Mouse (Mus musculus): ENCODE results near the gene 4930435E12Rik.
"Not testable (repeated sequence)": the region's sequence is repeated elsewhere in the genome, so short reads cannot be mapped to it uniquely, and the experiment has no call there.

The 4930435E12Rik gene

DNA sequence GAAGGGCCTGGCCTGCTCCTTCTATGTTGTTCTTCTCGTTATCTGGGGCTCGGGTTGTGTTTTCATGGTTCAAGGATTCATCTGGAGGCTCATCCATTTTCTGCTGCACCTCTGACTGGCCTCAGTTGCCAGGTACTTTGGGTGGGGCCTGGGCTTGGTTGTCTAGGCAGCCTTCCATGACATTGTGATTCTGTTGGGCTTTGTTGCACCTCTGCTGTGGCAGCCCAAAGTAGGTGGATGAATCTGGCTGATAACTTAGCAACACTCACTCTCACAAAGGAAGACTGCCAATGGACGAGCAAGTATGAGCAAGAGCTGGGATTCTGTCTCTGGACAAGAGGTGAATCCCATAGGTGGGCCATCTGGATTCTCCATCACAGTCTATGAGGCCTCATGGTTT, at the start of gene 4930435E12Rik:
4930435E12Rik (minus strand) TSS at position 101 of the 400 bp plus-strand sequence.
- DNase-seq: no peak

- DNase-seq: no peak
Observed at GRCm38 (mm10) chr16:38874481-38874880, 45.9 kb upstream of the 4930435E12Rik start.

DNA sequence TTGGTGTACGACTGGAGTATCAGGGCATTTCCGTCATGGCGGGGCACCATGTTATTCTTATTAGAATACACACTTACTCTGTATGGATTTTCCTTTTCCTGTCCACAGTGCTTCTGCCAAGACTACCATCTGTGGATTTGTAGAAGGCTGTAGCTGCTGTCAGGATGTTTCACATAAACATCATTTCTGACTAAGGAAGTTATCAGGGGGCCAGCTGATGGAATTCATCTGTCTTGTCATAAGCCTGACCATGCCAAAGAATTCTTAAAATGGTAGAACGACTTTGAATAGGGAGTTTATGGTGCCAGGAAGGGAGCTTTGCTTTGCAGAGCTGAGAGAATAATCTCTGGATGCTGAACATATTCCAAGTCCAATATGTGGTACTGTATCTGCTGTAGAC, 44.7 kb upstream of the 4930435E12Rik start:
- no peak for DNase-seq

- no peak for DNase-seq
Observed at GRCm38 (mm10) chr16:38864358-38864757, 35.8 kb upstream of the 4930435E12Rik start.

- no peak for DNase-seq
Observed at GRCm38 (mm10) chr16:38860548-38860947, 32.0 kb upstream of the 4930435E12Rik start.

GRCm38 (mm10) chr16:38858120-38858749, 29.7 kb upstream of the 4930435E12Rik start:
- DNase-seq: no peak

DNA sequence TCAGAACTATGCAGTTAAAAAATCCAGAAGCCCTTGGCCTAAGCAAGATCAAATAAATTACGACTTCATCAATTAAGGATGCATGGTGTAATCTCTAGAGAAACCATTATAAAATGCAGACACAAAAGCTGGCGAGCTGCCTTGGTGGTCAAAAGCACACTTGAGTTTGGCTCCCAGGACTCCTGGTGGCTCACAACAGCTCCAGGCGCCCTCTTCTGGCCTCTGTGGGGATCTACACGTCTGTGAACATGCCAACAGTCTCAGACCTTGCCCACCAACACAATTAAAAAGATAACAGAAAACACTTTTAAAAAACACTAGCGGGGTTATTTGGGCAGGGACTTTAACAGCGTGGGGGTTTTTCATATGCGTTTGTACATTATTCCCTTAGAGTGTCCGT, 16.0 kb downstream of the 4930435E12Rik start:
- DNase-seq: peak; percentile 59

- DNase-seq: no peak
Observed at GRCm38 (mm10) chr16:38810196-38810595, 18.4 kb downstream of the 4930435E12Rik start.

DNA sequence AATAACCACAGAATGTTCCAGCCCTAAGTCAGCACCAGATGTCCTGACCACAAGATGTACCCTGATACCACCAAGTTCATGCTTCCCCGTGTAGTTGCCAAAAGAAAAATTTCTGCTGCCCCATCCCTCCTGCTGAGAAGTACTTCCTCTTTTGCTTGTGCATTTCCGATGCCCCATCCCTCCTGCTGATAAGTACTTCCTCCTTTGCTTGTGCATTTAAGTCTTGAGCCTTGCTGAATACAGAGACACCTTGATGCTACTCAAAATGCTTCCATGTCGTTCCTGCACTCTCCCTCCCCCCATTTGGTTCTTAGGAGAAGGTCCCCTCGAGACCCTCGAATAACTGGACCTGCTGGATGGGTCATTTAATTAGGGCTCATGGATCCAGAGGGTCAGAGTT, 20.8 kb downstream of the 4930435E12Rik start:
- DNase-seq: not testable (repeated sequence)

- DNase-seq: peak; percentile 12
Observed at GRCm38 (mm10) chr16:38800091-38800490, 28.5 kb downstream of the 4930435E12Rik start, which contains the start of gene Upk1b. Gene Upk1b, minus strand, starts transcription at chr16:38800328.

DNA sequence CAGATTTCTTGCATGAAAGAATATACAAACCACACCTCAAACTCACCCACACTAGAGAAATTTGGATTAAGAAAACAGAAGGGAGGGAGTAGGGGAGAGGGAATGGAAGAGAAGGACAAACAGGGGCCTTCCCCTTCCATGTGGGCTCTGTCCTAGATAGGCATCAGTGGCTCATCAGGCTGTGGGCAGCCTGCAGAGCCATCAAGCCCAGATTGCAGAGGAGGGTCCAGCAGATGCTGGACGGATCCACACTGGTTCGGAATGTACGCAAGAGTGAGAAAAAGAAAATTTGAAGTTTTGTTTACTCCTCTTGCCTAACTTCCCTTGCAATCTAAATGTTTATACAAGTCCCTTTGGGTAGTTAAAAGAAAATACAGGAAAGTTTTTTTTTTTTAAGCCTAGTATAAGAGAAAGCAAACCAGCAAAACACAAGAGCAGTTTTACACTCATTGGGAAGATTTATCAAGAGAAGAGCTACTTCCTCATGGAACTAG, 29.5 kb downstream of the 4930435E12Rik start:
- DNase-seq: no peak

DNA sequence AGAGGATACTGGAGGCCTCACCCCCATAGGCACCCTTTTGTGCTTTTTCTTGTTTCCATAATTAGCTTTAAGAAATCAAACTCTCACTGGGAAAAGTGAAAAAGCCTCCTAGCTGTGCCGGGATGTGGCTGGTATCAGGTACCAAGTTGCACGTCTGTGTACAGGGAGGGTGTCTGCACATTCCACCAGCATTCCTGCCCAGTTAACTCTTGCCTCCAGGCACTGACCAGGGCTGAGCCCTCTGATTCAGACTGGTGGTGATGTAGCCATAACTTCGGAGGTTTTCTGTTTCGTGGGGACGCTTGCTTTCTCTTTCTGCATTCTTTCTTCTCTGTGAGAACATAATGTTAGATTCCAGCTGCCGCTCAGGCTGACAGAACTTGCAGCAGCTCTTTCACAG, 35.4 kb downstream of the 4930435E12Rik start:
- no peak for DNase-seq

DNA sequence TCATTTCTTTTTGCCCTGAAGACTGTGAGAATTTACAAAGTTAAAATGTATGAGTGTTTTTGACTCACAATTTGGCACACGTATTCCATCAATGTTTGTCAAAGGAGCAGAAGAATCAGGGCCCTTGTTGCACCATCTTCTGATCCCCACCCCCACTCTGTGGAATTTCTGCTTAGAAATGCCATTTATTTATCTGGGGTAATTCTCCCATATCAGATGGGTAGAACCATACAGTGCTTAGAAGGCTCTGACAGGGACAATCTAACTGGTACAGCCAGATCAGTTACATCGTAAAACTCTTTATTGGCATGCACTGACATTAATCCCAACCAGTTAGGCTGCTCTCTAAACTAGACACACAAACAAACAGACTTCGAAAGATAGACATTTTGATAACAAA, 38.6 kb downstream of the 4930435E12Rik start:
- no peak for DNase-seq

GRCm38 (mm10) chr16:38789016-38789415, 39.5 kb downstream of the 4930435E12Rik start:
- no peak for DNase-seq

- DNase-seq: no peak
Observed at GRCm38 (mm10) chr16:38785301-38785700, 43.2 kb downstream of the 4930435E12Rik start.

DNA sequence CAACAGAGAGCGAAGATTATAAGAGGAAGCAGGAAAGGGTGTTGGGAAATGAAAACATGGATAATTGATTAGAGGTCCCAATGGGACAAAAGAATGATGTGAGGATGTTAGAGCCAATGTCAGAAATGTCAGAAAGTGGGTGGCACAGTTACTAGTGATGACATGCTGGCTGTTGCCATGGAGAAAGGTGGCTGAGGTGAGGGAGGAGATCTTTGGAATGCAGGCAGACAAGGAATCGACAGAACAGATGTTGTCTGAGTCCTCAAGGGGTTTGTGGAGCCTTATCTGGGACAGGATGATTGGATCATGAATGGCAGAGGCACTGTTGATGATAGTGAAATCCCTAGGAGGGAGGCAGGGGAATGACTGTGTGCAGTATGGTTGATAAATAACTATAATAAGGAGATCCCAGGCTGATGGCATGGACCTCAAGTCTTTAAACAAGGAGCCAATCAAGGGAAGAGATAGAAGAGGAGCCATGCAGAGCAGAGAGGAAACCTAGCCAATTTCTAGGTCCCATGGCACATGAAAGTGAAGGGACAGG, 46.0 kb downstream of the 4930435E12Rik start:
- DNase-seq: no peak

DNA sequence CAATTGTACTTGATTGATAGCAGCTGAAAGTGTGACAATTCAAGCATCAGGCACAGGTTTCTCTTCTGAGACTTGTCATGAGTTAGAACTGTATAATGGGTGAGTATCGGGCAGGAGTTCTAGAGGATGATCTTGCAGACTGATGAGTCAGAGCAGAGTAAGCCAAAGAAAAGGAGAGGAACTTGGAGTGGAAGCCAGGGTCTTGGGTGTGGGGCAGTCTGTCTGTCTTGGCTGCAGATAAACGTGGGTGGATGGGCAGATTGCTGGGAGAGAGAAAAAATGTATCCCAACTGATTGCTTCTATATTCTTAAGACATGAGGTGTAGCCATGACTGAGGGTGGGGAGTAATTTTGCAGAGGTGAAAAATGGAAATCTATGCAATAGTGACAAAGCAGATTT, 46.6 kb downstream of the 4930435E12Rik start:
- DNase-seq: no peak

GRCm38 (mm10) chr16:38780960-38781572, 47.5 kb downstream of the 4930435E12Rik start:
- DNase-seq: no peak

- DNase-seq: no peak
Observed at GRCm38 (mm10) chr16:38776342-38776741, 52.2 kb downstream of the 4930435E12Rik start.

DNA sequence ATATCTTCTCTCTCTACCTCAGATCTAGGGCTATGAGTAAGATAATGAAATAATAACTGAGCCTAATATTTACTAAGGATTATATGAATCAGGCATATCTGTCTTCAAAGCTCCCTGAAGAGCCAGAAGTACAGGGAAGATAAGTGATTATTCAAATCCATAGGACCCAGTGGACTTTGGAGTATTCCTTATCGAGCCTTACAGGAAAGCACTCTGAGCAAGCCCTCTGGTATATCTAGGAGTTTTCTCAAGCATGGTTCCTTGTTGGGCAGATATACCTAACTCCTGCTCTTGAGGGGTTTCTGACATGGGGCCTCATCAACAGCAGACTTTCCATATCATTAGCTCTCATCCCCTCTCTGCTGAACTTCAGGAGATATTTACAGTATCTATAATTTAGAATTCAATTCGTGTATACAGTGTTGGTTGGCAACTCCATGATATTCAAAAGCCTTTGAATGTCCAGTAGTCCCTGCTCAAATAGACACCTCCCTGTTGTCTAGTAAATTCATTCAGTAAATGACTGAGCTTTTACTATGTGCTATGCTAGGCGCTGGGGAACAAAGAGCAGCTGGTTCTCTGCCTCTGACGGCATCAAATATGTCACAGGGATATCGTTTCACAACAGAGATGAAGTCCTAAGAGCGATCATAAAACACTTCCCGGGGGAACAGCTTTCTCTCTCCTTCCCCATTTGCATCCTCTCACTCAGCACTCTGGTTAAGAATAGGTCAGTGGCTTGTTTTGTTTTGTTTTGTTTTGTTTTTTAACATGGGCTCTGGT, 53.4 kb downstream of the 4930435E12Rik start:
- no peak for DNase-seq

GRCm38 (mm10) chr16:38772906-38773496, 55.5 kb downstream of the 4930435E12Rik start:
- no peak for DNase-seq

GRCm38 (mm10) chr16:38771145-38771544, 57.4 kb downstream of the 4930435E12Rik start:
- no peak for DNase-seq

- no peak for DNase-seq
Observed at GRCm38 (mm10) chr16:38769529-38769928, 59.0 kb downstream of the 4930435E12Rik start.

Measured in liver (tissue).